Mouse (Mus musculus) intestine, postnatal 0 days (tissue): Measurements from ENCODE around the gene Hspe1. TPM values are rescaled to one million over a fixed set of nuclear protein-coding genes. Genes with fewer than 3 reads are reported as not detected.
A peak's percentile ranks its signal among the peaks of the same experiment; 100 is the strongest.
"Not testable (repeated sequence)": the region's sequence is repeated elsewhere in the genome, so short reads cannot be mapped to it uniquely, and the experiment has no call there.

Experiments used
- ATAC-seq: fragments of 200-750 bp; cut with Nextera tagmentation; 2 replicates; pipeline ENCODE4 v1.8.0; 2017; ENCODE audit warnings: mild to moderate bottlenecking, moderate TSS enrichment, moderate library complexity
- H3K27ac ChIP-seq: fragments of 300-500 bp; sonication (generic); 2 replicates; pipeline ENCODE4 v1.5.1; 2014; ENCODE audit warnings: mild to moderate bottlenecking, low read depth, low read length, moderate library complexity
- H3K27me3 ChIP-seq: fragments of 300-500 bp; sonication (generic); replicated peaks from 2 replicates; pipeline ENCODE4 v1.6.1; 2014; ENCODE audit warnings: low read length, mixed read lengths; ENCODE audit not compliant: control insufficient read depth, insufficient read depth
- H3K36me3 ChIP-seq: fragments of 300-500 bp; sonication (generic); 2 replicates; pipeline ENCODE4 v1.6.1; 2014; ENCODE audit warnings: mild to moderate bottlenecking, moderate library complexity; ENCODE audit not compliant: control insufficient read depth, insufficient read depth
- H3K4me1 ChIP-seq: fragments of 300-500 bp; sonication (generic); replicated peaks from 2 replicates; pipeline ENCODE4 v1.6.1; 2014; ENCODE audit warnings: antibody characterized with exemption, low read length, mixed read lengths; ENCODE audit not compliant: control insufficient read depth, insufficient read depth
- H3K4me2 ChIP-seq: fragments of 300-500 bp; sonication (generic); replicated peaks from 2 replicates; pipeline ENCODE4 v1.6.1; 2014; ENCODE audit warnings: low read depth, mild to moderate bottlenecking, moderate library complexity
- H3K4me3 ChIP-seq: fragments of 300-500 bp; sonication (generic); 2 replicates; pipeline ENCODE4 v1.5.1; 2014; ENCODE audit warnings: low read depth, low read length
- H3K9ac ChIP-seq: fragments of 300-500 bp; sonication (generic); 2 replicates; pipeline ENCODE4 v1.6.1; 2014; ENCODE audit warnings: mild to moderate bottlenecking, low read depth, low read length
- H3K9me3 ChIP-seq: fragments of 300-500 bp; sonication (generic); 2 replicates; pipeline ENCODE4 v1.6.1; 2016; ENCODE audit warnings: mixed run types; ENCODE audit not compliant: control insufficient read depth
- CTCF ChIP-seq: sonication (generic); IDR thresholded peaks from 2 replicates; pipeline ENCODE4 v1.5.1; 2016; ENCODE audit warnings: low read depth, mild to moderate bottlenecking, control low read depth, antibody characterized with exemption, moderate library complexity
- WGBS: fragments of 180-500 bp; shearing (Covaris S2); extraction: QIAGEN DNeasy Blood & Tissue Kit; methylation state at CpG from one replicate; pipeline ENCODE4 v1.1.7; 2014; 5-methylcytosine and 5-hydroxymethylcytosine counted together
- polyA plus RNA-seq: library from polyadenylated mRNA; unstranded; fragments of >200 nt; fragmentation: Nextera tagmentation; extraction: Ambion mirVana; gene quantifications from 2 replicates; pipeline ENCODE4 v1.2.1, GENCODE M21; 2015

Gene Hspe1
- polyA plus RNA-seq, 1 experiment from 2014 or later: 395 TPM

DNA sequence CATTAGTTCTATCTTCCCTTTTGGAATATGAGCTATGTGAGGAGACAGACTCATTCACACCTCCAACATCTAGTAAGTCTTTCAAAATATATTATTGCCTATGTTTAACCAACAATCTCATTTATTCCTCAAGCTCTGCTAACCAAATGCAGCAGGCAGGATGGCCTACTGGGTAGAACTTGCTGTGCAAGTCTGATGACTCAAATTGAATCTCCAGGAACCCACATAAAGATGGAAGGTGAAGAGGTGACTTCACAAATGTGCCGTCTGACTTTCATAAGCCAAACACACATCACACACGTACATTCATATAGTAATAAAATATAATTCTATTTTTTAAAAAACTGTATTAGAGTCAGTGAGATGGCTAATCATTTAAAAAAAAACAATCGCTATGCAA lies 36.3 kb upstream of the Hspe1 start:
- 74% methylated on average over 3 of the region's 3 CpGs for WGBS
- no peak for TF ChIP-seq CTCF
- Histone ChIP-seq H3K4me2 (peak overlapping the region; percentile 76), H3K9me3 (0 out of 2 replicates have a peak, but pooled peaks cover 3% of the 10 kb centered on the region), H3K27ac (peak overlapping the region; percentile 72; the same call in 1 of the 2 replicates), H3K9ac (no peak overlapping the region), H3K36me3 (peaks cover 5% of the 10 kb centered on the region; the same call in 1 of the 2 replicates), H3K27me3 (no peaks in the 10 kb centered on the region), H3K4me3 (no peak overlapping the region), H3K4me1 (0 out of 2 replicates have a peak, but pooled peaks cover 4% of the 10 kb centered on the region)
- ATAC-seq: no peak

DNA sequence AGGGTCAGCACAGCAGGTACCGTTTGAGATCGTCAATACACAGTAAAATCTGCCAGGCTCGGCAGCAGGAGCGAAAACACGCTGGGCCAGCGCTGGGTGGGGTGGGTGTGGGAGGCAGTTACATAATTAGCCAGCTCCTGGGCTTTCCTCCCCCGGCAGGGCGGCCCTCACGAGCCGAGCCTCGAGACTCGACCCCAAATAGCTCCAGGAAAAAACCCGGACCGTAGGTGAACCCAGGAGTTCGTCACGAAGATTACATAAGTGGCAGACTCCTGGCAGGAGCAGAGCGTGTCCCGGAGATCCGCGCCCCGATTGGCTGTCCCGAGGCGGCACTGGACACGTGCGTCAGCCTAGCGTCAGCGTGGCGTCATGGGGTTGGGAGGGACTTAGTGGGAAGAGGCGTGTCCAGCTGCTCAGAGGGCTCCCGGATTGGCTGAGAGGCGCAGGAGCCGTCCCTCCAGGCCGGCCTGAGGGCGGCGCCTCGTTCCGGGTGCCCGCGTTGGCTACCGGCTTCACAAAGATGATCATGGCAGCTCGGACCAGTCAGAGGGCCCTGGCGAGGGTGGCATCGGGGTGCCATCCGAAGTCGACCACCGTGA lies 35.5 kb upstream of the Hspe1 start, which contains the start of gene Coq10b:
Gene Coq10b (plus strand): TSS at position 416 of the 599 bp plus-strand sequence.
- H3K36me3 ChIP-seq: peaks cover 5% of the 10 kb centered on the region; the same call in 1 of the 2 replicates
- H3K4me3 ChIP-seq: peak within 1 kb of the TSS; percentile 71
- H3K9me3 ChIP-seq: 0 out of 2 replicates have a peak, but pooled peaks cover 3% of the 10 kb centered on the region
- no peaks in the 10 kb centered on the region for H3K27me3 ChIP-seq
- peak within 1 kb of the TSS; percentile 95 for H3K27ac ChIP-seq
- H3K9ac ChIP-seq: peak within 1 kb of the TSS; percentile 74
- peak; percentile 49 for TF ChIP-seq CTCF
- under 1% methylated on average over 44 of the region's 46 CpGs for WGBS
- peak; percentile 100 for ATAC-seq
- H3K4me1 ChIP-seq: 0 out of 2 replicates have a peak, but pooled peaks cover 4% of the 10 kb centered on the region
- peak within 1 kb of the TSS; percentile 76 for H3K4me2 ChIP-seq

- peak overlapping the region; percentile 76 for H3K4me2 ChIP-seq
- H3K4me1 ChIP-seq: 0 out of 2 replicates have a peak, but pooled peaks cover 4% of the 10 kb centered on the region
- H3K9ac ChIP-seq: peak overlapping the region; percentile 74
- H3K4me3 ChIP-seq: peak overlapping the region; percentile 71
- peak overlapping the region; percentile 95 for H3K27ac ChIP-seq
- 0 out of 2 replicates have a peak, but pooled peaks cover 3% of the 10 kb centered on the region for H3K9me3 ChIP-seq
- WGBS: 0% methylated on average over 42 of the region's 42 CpGs
- no peaks in the 10 kb centered on the region for H3K27me3 ChIP-seq
- H3K36me3 ChIP-seq: peaks cover 5% of the 10 kb centered on the region; the same call in 1 of the 2 replicates
- peak; percentile 45 for TF ChIP-seq CTCF
- peak; percentile 81 for ATAC-seq
These were observed 34.9 kb upstream of the Hspe1 start for GRCm38 (mm10) chr1:55053005-55053404.

DNA sequence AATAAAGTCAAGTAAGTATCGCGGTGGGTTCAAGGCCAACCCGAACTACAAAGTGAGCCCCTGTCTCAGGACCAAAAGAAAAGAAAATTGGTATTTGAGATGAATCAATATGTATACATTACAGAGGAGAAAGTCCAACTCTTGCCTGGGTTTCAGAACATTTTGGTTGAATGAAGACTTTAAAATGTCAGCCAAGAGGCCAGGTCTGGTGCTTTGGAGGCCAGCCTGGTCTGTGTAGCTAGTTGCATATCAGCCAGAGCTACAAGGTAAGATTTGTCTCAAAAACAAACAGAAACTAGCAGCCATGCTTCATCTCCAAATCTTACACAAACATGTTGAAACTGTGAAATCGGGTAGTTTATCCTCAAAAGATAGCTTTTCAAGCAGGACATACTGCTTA lies 34.3 kb upstream of the Hspe1 start:
- WGBS: 57% methylated on average over 4 of the region's 4 CpGs
- Histone ChIP-seq H3K36me3 (peaks cover 5% of the 10 kb centered on the region; the same call in 1 of the 2 replicates), H3K9me3 (0 out of 2 replicates have a peak, but pooled peaks cover 3% of the 10 kb centered on the region), H3K27ac (peak overlapping the region; percentile 95; the same call in 1 of the 2 replicates), H3K27me3 (no peaks in the 10 kb centered on the region), H3K4me1 (0 out of 2 replicates have a peak, but pooled peaks cover 4% of the 10 kb centered on the region), H3K9ac (peak overlapping the region; percentile 74; the same call in 1 of the 2 replicates), H3K4me2 (peak overlapping the region; percentile 76), H3K4me3 (peak overlapping the region; percentile 71)
- no peak for ATAC-seq
- no peak for TF ChIP-seq CTCF

GRCm38 (mm10) chr1:55055322-55056115 lies 32.4 kb upstream of the Hspe1 start:
- H3K27me3 ChIP-seq: no peaks in the 10 kb centered on the region
- WGBS: 85% methylated on average over 5 of the region's 5 CpGs
- H3K9ac ChIP-seq: no peak overlapping the region
- 0 out of 2 replicates have a peak, but pooled peaks cover 4% of the 10 kb centered on the region for H3K4me1 ChIP-seq
- no peak overlapping the region for H3K27ac ChIP-seq
- H3K9me3 ChIP-seq: no peaks in the 10 kb centered on the region
- peaks cover 5% of the 10 kb centered on the region; the same call in 1 of the 2 replicates for H3K36me3 ChIP-seq
- H3K4me3 ChIP-seq: no peak overlapping the region
- no peak for TF ChIP-seq CTCF
- ATAC-seq: no peak
- H3K4me2 ChIP-seq: no peak overlapping the region

DNA sequence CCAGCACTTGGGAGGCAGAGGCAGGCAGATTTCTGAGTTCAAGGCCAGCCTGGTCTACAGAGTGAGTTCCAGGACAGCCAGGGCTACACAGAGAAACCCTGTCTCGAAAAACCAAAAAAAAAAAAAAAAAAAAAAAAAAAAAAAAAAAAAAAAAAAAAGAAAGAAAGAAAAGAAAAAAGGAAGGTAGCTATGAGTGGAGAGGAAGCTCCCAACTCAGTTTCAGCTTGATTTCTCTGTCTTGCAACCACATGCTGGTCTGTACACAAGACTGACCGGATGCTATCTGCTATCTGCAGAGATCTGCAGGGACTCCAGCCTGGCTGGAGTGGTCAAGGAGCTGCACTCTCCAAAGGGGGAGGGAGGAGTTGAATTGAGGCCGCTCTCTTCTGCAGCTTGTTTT lies 29.5 kb upstream of the Hspe1 start:
- 94% methylated on average over 2 of the region's 3 CpGs for WGBS
- not testable (repeated sequence) for ATAC-seq

More for the DNA sequence above, 29.5 kb upstream of the Hspe1 start:
- not testable (repeated sequence) for H3K27ac ChIP-seq, H3K4me2 ChIP-seq, H3K4me1 ChIP-seq, H3K4me3 ChIP-seq, H3K9me3 ChIP-seq, H3K27me3 ChIP-seq, H3K9ac ChIP-seq
- peaks cover 12% of the 10 kb centered on the region; the same call in 1 of the 2 replicates for H3K36me3 ChIP-seq
